Mouse (Mus musculus): ENCODE measurements around the gene Guca2a. TPM values are rescaled to one million over a fixed set of nuclear protein-coding genes. Genes with fewer than 3 reads are reported as not detected.
"Not testable (repeated sequence)": the region's sequence is repeated elsewhere in the genome, so short reads cannot be mapped to it uniquely, and the experiment has no call there.

Guca2a gene
- under 1 TPM in 1 of 4 experiments, not detected in 3; 0.73 TPM for total RNA-seq (2022)

DNA sequence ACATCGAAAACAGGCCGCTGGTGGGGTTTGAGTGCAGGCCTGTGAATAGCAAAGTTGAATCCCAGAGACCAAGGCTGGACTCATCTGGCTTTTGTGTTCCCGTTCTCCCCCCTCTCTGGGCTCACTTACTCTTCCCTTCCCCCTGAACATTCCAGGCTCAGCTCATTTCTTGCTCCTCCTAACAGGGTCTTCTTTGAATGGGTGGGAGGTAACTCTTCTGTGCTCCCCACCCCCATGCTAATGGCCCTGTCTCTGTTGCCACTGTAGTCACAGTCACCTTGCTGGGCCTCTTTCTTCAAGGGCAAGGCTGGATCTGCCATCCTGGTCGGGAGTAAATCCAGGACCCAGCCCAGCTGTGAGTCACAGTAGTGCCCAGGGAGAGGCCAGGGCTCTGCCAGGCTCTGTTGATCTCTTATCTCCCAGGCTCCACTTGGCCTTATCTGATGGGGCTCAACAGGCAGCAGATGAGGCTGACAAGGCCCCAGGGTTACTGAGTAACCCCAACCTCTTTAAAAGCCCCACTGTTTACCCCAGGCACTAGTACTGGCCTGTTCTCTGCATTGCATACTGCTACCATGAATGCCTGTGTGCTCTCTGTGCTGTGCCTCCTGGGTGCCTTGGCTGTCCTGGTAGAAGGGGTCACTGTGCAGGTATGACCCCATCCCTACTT, at the start of gene Guca2a:
TSS of gene Guca2a (plus strand) at position 529 of the 670 bp plus-strand sequence.
- peak; percentile 69 for DNase-seq

DNA sequence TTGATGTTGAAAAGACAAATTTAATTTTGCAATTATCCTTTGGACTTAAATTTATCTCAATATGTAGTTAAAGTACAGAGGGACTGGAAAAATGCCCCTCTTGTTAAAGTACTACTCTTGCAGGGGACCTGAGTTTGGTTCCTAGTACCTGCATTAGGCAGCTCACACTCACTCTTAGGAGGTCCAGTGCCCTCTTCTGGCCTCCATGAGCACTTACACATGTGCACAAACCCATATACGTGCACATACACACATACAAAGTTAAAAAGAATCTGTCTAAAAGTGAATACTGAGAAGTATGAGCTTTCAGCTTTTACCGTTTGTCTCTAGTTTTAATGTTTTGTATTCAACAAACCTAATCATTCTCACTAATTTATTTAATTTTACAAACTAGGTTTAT, 49.5 kb upstream of the Guca2a start:
- no peak for DNase-seq

DNA sequence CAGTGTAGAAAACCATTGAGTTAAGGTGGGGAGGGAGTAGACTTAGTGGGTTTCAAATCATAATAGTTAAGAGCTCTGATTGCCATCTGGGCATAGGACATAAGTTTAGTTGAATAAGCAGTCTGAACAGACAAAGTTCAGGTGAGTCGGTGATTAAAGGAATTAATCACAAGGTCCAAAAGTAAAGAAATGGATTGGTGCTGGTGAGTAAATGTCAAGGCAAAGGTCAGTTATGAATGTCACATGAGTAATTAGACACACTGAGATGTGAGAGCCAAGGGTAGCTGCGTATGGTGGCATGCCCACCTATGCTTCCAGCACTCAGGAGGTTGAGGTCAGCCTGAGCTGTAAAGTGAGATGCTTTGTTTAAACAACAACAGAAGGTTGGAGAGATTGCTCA, 48.1 kb upstream of the Guca2a start:
- DNase-seq, result no peak

DNA sequence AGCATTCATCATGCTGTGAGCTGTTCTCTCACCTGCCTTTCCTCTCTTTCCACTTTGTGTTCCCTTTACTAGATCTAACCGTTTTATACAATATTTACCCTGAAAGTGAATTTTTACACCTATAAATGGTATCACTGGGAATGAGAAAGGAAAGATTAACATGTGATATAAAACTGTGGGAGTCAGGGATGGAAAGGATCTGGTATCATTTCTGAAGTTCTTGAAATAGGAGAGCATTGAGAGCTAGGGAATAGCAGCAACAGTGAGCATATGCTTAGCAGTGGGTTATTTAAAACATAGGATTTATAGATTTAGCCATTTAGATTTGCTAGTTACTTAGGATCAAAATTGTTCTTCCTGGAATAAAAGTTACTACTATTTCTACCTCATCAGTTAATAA, 47.5 kb upstream of the Guca2a start:
- DNase-seq, result no peak

DNA sequence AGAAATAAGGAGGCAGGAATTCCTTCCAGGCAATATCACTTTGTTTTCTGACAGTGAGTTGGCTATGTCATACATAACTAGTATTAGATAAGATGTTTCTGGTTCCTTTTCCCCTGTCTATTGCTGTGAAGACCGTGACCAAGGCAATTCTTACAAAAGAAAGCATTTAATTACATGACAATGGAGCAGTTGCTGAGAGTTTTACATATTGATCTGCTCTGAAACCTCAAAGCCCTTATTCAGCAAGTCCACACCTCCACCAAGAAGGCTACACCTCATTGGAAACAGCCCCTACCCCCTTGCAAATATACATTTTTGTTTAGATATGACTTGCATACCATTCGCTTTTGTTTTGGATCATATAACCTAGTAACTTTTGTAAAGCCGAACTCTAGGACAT, 45.0 kb upstream of the Guca2a start:
- DNase-seq, result no peak

DNA sequence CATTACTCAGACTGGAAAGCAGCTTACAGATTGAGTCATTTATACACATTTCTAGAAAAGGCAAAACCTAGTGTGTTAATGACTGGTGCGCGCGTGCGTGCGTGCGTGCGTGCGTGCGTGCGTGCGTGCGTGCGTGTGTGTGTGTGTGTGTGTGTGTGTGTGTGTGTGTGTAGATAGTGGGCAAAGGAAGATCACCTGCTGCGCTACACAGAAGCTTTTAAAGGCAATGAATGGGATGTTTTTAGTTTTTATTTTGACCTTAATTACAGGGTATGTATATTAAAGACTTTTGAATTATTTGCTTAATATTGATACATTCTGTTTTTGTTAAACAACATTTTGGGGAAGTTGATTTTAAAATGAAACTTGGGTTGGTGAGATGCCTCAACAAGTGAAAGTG, 43.2 kb upstream of the Guca2a start:
- no peak for DNase-seq

DNA sequence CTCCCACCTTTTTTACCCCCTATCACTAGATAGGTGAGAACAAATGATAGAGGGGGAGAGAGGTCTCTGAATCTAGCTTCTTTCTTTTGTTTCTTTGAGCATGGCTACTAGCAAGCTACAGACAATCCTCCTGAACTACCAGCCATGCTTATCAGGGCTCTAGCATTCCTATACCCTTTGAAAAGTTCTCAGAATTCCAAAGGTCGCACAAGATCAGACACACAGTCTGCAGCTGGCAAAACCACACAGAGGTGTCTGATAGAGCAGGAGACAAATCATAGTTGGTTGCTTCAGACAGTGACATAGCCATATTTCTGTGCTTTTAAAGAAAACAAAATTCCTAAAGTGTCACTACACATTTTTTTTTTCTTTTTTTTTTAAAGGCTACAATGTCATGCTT, 37.9 kb upstream of the Guca2a start:
- DNase-seq, result no peak

DNA sequence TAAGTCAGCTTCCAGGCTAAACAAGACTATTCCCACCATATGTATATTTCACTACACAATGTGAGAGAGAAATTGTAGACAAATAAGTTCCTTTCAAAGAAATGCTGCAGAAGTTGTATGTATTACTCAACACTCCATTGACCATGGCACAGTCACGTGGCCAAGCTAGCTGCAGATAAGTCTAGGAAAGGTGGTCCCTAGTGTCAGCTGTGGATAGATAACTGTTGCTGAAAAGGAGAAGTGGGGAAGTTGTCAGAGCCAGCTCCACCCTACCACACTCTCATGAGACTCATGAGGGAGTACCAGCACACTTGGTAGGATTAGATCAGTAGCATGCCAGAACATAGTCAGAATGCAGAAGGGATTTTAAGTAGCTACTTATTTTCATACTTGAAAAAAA, 28.0 kb upstream of the Guca2a start:
- DNase-seq, result no peak

DNA sequence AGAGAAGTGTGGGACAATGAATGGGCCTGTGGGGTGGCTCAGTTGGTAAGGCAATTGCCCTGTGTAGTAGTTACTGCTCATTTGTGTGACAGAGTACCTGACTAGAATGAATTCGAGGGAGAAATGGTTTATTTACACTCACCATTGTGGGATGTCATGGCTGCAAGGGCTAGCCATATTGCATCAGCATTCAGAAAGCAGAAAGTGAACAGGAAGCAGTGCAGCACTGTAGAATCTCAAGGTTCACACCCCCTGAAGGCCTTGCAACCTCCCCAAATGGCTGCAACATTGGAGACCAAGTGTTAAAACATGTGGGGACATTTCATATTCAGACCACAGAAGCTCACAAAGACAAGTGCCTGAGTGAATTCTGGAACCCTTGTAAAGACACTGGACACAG, 23.4 kb upstream of the Guca2a start:
- no peak for DNase-seq

DNA sequence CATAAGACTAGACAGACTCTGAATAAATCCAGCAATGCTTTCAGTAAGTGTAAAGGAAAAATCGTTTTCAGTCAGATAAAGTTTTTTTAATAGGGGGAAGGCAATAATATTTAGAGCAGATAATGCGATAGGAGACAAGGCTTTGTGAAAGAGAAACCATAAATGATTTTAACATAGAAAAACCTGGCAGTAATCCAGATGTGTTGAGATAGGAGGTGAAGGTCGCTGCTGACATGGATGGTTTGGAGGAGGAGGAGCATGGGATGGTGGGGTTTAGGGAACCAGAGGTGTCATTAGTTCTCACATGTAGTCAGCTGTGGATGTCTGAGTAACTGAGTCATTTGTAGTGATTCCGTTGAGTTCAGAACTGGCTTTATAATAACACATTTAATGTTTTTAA, 22.8 kb upstream of the Guca2a start:
- DNase-seq, result no peak

DNA sequence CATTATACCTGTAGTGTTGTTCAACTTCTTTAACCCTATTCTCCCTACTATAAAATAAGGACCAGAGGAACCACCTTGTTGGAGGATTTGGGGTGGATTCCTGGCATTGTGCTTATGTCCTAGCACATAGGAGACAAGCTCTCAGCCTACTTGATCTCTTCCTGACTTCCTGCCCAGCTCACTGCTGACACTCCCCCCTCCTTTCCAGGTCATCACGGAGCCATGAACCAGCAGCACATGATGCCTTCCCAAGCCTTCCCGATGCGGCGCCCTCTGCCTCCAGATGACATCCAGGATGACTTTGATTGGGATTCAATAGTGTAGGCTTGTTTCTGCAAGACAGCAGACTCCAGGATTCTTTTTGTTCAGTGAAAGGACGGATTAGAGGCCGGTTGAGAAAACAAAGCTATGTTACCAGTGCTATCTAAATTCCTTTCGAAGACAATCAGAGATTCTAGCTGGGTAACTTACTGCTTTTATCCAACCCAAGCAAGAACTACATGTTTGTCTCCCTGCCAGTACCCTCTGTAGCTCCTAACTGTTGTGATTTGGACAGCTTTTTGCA, 11.3 kb upstream of the Guca2a start:
- DNase-seq, result no peak

DNA sequence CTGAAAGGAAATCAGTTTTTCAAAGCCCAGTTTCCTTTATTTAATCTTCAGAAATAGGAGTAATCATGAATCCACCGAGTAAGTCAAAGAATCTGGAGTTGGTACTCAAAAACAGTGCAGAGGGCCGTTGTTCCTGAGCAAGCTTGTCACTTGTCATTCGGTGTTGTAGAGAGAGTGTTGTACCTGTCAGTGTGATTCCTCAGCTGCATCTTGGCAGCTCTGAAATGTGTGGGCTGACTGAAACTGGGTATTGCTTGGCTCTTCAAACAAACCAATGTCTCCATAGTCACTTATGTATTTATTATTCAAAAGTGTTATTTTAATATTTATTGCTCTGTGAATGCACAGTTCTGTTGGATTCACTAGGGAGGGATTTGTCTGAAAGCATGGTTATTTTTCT, 10.6 kb upstream of the Guca2a start:
- DNase-seq, result no peak

DNA sequence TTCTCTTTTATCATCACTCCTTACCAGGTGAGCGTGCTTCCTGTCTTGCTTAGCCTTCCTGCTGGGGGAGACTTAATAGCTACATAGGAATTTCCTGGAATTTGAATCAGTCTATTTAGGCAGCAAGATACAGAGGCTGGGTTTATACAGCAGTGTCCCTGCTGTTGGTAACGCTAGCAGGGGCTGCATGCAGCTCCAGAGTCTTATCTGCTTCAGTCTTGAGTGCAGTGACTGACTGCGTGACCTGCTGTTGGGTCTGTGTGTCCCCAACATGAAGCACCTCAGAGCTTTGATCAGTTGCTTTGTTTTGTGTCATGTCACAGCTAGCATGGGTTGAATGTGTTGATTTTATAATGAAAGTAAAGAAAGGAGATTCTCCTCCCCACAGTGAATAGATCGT, 10.2 kb upstream of the Guca2a start:
- no peak for DNase-seq

DNA sequence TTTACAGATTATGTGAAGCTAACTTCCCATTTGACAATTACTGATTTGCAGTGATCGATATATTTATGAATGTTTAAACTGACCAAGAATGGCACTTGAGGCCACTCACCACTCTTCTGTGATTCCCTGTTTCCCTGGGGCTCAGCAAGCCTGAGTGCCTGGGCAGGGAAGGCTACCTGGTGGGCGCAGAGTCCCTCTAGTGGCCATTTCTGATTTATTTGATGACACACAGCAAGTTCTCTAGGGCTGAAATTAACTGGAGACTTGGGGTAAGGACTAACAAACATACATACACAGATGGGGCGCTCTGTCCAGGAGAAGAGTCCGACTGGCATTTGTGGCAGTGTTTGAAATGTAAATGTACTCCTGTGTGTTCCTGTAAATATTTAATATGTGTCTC, 9.1 kb upstream of the Guca2a start:
- DNase-seq, result not testable (repeated sequence)

DNA sequence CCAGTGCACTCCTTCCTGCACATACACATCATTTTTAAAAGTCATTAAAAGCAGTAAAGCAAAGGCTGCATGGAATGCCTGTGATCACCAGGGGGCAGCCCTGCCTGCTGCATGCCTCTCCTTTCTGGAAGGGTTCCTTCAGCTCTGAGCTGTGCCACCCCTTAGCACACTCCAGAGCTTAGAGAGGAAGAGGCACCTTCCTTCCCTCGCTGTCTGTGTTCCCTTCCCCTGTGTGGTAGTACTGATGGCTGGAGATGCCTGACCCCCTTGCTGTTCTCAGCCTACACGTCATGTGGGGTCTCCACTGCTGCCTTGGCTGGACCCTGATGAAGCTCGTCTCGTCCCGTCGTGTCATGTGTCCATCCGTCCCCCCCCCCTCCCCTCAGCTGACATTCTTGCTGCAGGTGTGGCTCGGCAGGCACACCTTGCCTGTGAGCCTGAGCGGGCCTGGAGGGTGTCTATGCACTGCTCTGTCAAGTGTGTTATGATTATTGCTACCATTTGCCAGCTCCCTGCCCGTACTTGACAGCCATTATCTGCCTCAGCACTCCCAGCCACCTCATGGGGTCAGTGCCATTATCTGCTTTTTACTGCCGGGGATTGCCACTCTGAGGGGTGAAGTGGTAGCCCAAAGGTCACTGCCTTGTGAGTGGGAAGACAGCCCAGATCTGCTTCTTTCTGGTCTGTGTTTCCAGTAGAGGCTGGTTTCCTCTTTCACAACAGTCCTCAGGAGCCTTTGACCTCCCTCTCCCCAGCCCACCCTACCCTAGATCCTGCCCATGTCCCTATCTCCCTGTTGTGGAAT, 6.2 kb upstream of the Guca2a start:
- DNase-seq, result no peak

DNA sequence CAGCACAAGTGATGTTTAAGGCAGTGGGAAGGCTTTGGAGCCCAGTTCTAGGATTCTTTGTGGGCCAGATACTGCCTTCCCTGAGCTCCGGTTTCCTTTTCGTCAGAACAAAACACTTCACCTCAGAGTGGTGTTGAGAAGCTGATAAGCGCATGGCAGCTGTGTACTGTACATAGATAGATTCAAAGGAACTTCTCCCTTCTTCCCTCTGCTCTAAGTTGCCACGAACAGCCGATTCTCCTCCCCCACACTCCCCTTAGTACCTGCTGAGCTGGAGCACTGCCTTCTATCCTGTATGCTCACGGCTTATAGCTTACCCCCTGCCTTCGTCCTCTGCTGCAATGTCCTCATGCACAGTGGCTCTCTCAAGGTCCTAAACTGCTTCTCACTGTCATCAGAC, 4.8 kb upstream of the Guca2a start:
- DNase-seq, result no peak

DNA sequence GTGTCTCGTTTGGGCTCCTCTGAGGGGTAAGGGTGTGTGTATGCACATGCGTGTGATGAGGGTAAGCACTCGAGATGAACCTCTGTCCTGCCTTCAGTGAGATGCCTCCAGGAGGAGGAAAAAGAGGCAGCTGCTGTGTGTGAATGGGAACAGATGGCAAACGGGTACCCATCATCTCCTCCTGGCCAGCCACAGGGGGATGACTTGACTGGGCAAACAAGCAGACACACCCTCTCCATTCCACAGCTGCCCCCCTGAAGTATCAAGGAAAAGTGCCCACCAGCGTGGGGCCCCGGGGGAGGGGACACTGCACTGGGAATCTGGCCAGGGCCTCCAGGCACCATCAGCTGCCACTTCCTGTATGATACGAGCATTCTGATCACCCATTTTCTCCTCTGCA, 4.2 kb upstream of the Guca2a start:
- DNase-seq, result no peak

DNA sequence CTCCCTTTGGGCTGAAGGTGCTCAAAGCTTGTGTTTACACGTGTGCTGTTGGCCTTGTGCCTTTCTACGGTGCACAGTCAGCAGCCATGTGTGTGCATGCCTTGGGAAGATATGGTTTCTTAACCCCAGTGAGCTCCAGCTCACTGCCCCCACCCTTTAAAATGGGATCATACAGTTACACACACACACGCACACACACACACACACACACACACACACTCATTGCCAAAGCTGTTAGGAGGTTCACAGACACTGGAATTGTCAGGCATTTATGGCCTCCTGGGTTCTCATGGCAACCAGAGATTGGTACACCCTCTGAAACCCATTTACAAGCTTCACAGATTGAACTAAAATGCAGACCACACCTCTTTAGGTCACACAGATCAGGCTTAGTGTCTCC, 3.6 kb upstream of the Guca2a start:
- no peak for DNase-seq

DNA sequence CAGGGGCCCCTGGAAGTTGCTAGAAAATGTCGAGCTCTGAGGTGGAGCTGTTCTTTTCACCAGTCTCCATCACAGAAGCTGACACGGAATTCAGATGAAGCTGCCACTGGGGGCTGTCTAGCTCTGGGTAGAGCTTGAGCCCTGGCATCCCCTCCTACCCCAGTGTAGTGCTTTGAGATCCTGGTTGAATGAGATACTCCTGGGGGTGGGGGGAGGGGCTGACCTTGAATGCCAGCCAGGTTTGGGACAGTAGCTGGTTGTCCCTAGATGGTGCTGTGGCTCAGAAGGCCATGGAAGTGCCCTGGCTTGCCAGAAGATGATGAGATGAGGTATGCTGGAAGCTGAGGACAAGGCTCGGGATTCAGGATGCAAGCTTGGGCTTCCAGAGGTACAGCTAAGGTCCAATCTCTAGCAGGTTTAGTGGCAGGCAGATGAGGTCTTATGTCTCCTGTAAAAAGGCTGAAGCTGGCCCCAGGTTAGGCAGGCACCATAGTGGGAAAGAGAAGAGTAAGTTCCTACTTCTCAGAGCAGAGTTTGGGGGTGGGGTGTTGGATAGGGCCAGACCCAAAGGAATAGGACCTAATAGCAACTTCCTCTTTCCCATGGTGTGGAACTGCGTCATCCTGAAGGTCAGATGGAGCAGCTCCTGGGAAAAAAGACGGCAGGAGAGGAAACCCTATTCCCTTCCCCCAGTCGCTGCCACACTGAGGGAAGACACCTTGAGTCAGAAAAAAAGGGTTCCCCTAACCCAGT, 2.4 kb upstream of the Guca2a start:
- no peak for DNase-seq

DNA sequence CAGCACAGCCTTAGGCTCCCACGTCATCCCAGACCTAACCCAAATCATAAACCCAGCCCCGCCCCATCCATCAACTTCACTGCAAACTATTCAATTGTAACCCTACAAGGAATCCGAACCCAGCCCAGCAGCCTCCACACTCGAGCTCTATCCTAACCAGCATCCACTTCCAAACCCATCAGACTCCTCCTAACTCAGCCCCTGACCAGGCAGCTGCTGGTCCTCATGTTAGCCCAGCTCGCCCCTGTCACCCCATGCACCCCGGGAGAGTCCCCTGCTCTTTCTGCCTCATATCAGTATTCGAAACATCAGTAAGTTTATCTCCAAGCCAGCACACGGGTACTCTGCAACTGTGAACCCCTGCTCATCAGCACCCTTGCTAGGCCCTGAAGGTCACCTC, 1.8 kb upstream of the Guca2a start:
- no peak for DNase-seq

DNA sequence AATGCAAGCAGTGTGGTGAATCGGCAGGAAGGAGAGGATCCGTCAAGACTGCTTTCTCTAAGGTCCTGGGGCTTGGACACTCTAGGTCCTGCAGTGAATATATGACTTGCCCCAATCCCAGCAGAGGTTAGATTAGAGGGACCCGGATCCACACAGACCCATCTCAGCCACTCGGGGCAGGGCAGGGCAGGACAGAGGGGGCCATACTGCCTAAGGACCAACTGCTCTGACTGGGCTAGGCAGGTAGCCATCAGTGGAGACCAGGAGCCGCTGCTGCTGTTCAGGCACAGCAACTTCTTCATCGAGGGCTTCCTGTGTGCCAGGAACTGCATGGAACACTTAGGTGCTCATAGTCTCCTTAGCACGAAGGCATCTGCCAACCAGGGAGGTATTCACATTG, 773 bp upstream of the Guca2a start:
- DNase-seq, result no peak

DNA sequence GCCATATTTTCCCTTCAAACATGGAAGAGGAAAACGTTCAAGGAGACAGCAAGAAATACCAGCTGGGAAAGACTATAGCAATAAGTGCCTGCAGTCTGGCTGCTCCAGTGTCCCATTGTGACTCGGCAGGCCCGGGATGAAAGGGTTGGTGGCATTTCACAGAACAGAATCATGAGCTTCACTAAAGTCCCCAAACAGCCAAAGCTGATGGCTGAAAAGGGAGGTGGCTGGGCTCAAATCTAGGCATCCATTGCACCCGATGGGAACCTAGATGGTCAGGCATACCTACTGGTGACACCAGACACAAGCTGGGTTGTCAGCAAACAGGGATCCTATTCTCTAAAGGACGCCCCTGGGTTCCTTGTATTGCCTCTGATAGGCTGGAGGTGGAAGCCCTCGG, 442 bp downstream of the Guca2a start:
- no peak for DNase-seq

DNA sequence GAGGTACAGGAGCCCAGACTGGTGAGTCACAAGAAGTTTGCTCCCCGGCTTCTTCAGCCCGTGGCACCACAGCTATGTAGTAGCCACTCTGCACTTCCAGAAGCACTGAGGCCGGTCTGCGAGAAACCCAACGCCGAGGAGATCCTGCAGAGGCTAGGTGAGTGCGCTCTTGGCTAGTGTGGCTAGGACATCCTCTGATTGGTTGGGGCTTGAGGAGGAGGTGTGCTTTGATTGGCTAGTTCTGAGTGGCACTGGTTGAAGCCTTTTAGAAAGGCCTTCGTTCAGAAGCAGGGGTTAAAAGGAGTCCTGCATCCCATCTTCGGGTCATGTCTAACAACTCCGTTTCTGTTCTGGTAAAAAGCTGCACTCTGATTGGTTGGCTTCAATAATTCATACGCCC, 1.2 kb downstream of the Guca2a start:
- no peak for DNase-seq

All from adrenal gland, adult 8-10 months (tissue).